Mouse (Mus musculus): ENCODE measurements around the gene Sub1.

Gene Sub1

GRCm38 (mm10) chr15:12010602-12011044, 13.8 kb upstream of the Sub1 start:
- no peak for DNase-seq (ENCODE audit: low spot score in 2 of 2)

- DNase-seq (ENCODE audit: low spot score in 2 of 2), result peak in 1 of 2 experiments; percentile 21
Observed at GRCm38 (mm10) chr15:12009712-12010601, 13.2 kb upstream of the Sub1 start.

DNA sequence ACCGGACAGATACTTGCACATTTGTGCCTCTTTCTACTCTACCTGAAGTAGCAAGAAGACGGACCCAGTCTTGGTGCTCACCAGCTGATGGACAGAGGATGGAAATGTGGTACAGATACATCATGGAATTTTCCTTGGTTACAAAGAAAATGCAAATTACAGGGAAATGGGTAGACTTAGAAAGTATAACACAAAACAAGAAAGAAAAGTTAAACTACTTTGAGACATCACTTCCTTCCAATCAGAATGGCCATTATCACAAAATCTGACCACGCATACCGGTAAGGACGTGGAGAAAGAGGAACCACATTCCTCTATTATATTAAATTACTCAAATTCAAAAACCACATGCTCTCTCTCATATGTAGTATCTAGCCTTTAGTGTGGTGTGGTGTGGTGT, 12.1 kb upstream of the Sub1 start:
- DNase-seq (ENCODE audit: low spot score in 2 of 2), result no peak

DNA sequence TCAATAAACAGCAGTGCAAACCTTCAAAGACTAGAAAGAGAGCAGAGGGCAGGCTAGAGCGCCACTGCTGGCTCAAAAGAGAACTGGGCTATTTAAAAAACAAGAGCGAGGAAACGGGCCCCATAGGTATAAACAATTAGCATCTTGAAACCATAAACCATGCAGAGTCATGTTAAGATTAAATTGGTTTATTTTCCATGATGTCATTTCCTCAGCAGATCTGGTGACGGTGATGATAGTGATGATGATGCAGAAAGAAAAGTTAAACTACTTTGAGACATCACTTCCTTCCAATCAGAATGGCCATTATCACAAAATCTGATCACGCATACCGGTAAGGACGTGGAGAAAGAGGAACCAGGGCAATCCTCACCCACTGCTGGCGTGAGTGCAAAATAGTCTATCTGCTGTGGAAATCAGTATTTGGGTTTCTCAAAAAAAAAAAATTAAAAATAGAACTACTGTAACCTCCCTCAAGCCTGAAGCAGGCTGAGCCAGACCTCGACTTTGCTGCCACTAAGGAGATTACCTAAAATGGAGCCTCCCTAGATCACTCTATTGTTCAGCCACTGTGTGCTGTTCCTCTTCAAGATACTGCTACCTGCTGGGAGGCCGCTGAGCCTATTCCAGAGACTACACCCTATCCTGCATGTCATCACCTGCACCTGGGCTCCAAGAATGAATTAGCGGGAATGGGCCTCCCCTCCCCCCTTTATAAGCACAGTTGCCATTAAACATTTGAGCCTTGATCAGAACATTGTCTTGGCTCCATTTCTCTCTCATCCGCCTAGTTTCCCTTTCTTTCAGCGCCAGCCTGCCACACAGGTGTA, 11.4 kb upstream of the Sub1 start:
- DNase-seq (ENCODE audit: low spot score in 2 of 2), result no peak

- no peak for DNase-seq (ENCODE audit: low spot score in 2 of 2)
Observed at GRCm38 (mm10) chr15:12007421-12007820, 10.6 kb upstream of the Sub1 start.

DNA sequence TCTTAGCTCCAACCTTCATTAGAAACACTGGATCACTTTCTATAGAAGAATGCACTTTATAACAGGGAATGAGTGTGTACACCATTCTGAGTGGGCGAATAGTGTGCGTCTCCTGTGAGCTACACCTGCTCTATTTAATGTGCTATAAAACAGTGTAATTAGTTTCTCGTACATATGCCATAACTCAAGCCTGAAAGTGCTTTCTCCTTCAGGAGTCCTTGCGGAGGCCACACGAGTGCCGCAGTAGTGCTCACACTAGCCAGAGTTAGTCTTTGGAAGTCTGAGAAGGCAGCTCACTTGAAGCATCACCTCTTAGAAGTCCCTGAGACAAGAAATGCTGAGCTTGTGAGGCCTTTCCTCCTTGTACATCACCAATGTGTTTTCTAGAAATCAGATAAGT, 9.4 kb upstream of the Sub1 start:
- no peak for DNase-seq (ENCODE audit: low spot score in 2 of 2)

DNA sequence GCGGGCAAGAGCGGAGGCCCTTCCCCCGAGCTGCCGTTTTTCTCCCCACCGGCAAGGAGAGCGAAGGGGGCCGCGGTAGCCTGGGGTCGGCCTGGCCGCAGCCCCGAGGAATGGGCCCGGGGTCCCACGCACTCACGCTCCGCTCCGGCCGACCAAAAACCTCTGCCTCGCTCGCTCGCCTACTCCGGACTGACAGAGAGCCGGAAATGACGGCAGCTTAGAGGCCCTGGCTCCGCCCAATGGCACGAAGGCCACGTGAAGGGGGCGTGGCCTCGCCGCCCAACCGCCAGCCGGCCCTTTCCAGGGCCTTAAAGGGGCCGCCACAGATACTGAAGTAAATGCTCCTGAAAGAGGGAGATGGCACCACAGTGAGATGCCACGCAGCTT, 975 bp downstream of the Sub1 start:
- peak; percentile 85 to 94 for DNase-seq (ENCODE audit: low spot score in 2 of 2)

- no peak for DNase-seq (ENCODE audit: low spot score in 2 of 2)
Observed at GRCm38 (mm10) chr15:11994921-11995814, 1.6 kb downstream of the Sub1 start.

- no peak for DNase-seq (ENCODE audit: low spot score in 2 of 2)
Observed at GRCm38 (mm10) chr15:11994006-11994405, 2.8 kb downstream of the Sub1 start.

DNA sequence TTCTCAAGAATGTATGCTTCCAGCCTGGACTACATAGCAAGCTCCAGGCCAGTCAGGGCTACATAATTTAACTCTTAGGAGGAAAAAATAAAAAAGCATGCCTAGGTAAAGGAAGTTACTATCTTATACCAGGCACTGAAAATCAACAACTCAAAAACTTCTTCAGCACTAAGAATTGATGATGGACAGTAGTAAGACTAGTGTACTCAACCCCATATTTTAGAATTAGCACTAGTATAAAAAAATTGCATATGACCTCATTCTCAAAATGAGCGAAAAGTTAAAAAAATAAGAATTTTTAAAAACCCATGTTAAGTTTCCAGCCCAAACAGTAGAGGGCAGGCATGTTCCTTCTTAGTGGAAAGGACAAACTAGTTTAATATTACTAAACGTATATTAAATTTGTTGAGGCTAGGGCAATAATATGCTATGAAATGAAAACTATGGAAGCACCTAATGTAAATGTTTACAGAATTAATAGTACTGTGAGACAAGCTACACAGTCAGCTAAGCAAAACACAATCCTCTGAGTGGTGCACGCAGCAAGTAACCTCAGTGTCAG, 5.2 kb downstream of the Sub1 start:
- DNase-seq (ENCODE audit: low spot score in 2 of 2), result no peak

GRCm38 (mm10) chr15:11988580-11988979, 8.2 kb downstream of the Sub1 start:
- DNase-seq (ENCODE audit: low spot score in 2 of 2), result no peak

GRCm38 (mm10) chr15:11987892-11988291, 8.9 kb downstream of the Sub1 start:
- no peak for DNase-seq (ENCODE audit: low spot score in 2 of 2)

DNA sequence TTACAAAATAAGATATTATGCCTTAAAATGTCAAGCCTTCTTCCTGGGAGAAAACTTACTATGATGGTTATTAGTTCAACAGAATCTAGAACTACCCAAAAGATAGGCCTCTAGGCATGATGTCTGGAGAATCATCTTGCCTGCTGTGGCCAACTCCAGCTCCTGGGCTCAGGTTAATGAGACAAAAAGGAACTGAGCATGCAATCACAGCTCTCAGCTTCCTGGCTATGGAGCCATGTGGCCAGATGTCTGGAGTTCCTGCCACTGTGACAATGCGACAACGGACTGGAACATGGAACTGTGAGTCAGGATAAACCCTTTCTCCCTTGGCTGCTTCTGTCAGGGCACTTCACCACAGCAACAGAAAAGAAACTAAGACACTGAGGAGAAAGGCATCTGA, 14.8 kb downstream of the Sub1 start:
- DNase-seq (ENCODE audit: low spot score in 2 of 2), result no peak

GRCm38 (mm10) chr15:11981501-11981900, 15.3 kb downstream of the Sub1 start:
- peak; percentile 73 to 75 for DNase-seq (ENCODE audit: low spot score in 2 of 2)

DNA sequence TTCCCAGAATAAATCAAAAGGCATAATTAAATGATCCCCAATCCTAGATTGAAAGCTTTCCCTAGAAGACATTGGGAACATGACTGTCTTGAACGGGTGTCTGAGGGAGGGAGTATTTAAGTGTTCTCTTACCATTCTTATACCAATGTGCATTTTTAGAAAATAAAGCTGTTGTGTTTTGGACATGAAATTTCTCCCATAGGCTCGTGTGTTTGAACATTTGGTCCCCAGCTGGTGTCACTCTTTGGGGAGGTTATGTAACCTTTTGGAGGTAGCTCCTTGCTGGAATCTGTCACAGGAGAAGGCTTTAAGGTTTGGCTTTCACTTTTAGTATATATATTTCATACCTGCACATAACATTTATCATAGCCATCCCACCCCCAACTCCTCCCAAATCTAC, 18.6 kb downstream of the Sub1 start:
- DNase-seq (ENCODE audit: low spot score in 2 of 2), result peak in 1 of 2 experiments; percentile 36

- DNase-seq (ENCODE audit: low spot score in 2 of 2), result peak in 1 of 2 experiments; percentile 18
Observed at GRCm38 (mm10) chr15:11977071-11977470, 19.7 kb downstream of the Sub1 start.

- peak in 1 of 2 experiments; percentile 11 for DNase-seq (ENCODE audit: low spot score in 2 of 2)
Observed at GRCm38 (mm10) chr15:11975836-11976235, 20.9 kb downstream of the Sub1 start.

GRCm38 (mm10) chr15:11971854-11972420, 24.8 kb downstream of the Sub1 start:
- DNase-seq (ENCODE audit: low spot score in 2 of 2), result peak in 1 of 2 experiments; percentile 84

DNA sequence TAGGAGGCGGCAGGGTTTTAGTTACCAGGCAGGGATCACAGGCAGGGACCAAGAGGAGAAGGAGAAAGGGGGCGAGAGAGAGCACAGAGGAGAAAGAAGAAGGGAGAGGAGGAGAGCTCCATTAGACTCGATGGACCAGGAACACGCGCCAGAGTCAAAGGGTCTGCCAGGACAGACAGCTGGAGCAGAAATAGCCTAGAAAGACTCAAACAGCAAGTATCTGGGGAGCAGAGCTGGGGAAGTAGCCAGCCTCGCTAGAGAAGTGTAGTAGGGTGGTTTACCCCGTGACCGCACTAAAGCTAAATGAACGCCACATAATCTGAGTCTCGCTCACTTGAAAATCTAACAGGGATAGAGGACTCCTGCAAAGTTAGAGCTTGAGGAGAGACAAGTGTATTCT, 26.2 kb downstream of the Sub1 start:
- DNase-seq (ENCODE audit: low spot score in 2 of 2), result no peak

GRCm38 (mm10) chr15:11968851-11969250, 27.9 kb downstream of the Sub1 start:
- no peak for DNase-seq (ENCODE audit: low spot score in 2 of 2)

- DNase-seq (ENCODE audit: low spot score in 2 of 2), result peak in 1 of 2 experiments; percentile 44
Observed at GRCm38 (mm10) chr15:11966367-11966766, 30.4 kb downstream of the Sub1 start.
